Mouse (Mus musculus): ENCODE measurements around the gene Wfdc6a.

GRCm38 (mm10) chr2:164549338-164549737 lies 35.9 kb downstream of the Wfdc6a start:
- TF ChIP-seq CTCF (IDR thresholded peaks at IDR 0.05 in 2 of 3, conservative IDR thresholded peaks at IDR 0.05 in 1 of 3; ENCODE audit: control insufficient read depth in 1 of 3, insufficient read depth in 1 of 3, low read depth in 2 of 3, low read length in 3 of 3, poor library complexity in 1 of 3, severe bottlenecking in 1 of 3) (no peak), POLR2A (IDR thresholded peaks at IDR 0.05; ENCODE audit: control insufficient read depth in 1 of 2, insufficient read depth in 1 of 2, low read depth in 1 of 2, low read length in 2 of 2, poor library complexity in 1 of 2) (no peak)

Measured in MEL (cell line).